Mouse (Mus musculus): ENCODE data around the gene Prss22.
"Not testable (repeated sequence)": the region's sequence is repeated elsewhere in the genome, so short reads cannot be mapped to it uniquely, and the experiment has no call there.

DNA sequence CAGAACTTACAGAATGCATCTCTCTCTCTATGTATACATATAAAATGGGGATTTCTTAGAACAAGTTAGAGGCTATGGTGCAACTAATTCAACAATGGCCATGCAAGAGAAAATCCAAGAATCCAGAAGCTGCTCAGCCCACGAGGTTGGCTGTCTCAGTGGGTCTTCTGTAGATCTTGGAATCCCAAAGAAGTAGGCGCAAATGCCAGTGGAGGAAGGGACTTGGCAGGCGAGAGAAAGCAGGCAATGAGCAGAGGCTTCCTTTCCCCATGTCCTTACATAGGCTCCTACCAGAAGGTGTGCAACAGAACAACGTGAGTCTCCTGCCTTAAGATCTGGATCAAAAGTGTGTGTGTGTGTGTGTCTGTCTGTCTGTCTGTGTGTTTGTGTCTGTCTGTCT, 50.4 kb downstream of the Prss22 start:
- not testable (repeated sequence) for TF ChIP-seq CTCF (IDR thresholded peaks at IDR 0.05; ENCODE audit: control insufficient read depth, insufficient read depth, insufficient replicate concordance, low read depth, low read length); POLR2A (IDR thresholded peaks at IDR 0.05; ENCODE audit: control insufficient read depth, low read depth, low read length)
